Mouse (Mus musculus) brain, embryonic 18.5 days (tissue): ENCODE data around the gene Pam16.

Experiments
- DNase-seq: peaks from one replicate; pipeline ENCODE4 v3.0.0-alpha.2; 2012; ENCODE audit warnings: low read depth, low spot score

Gene Pam16

GRCm38 (mm10) chr16:4646831-4647230 is 22.0 kb upstream of the Pam16 start:
- no peak for DNase-seq

GRCm38 (mm10) chr16:4645867-4646266 is 21.1 kb upstream of the Pam16 start:
- no peak for DNase-seq

- peak; percentile 43 for DNase-seq
Measured at GRCm38 (mm10) chr16:4643670-4644419, 19.1 kb upstream of the Pam16 start.

DNA sequence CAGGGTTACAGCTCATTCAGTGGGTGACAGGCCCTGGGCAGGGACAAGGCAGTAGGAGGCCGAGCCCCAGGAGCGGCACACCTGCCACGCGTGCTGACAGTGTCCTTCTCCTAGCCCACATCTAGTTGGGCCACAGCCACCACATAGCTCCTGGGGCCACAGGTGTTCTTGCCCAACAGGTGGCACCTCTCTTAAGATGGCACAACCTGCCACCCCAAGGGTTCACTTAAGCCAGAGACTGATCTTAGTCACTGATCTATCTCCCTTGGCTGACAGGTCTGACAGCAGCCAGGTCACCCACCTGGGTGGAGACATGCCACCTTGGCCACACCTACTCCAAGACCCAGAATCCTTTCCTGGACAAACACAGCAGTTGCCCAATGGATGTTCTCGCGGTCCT is 18.1 kb upstream of the Pam16 start:
- no peak for DNase-seq

- no peak for DNase-seq
Measured at GRCm38 (mm10) chr16:4642190-4642589, 17.4 kb upstream of the Pam16 start.

DNA sequence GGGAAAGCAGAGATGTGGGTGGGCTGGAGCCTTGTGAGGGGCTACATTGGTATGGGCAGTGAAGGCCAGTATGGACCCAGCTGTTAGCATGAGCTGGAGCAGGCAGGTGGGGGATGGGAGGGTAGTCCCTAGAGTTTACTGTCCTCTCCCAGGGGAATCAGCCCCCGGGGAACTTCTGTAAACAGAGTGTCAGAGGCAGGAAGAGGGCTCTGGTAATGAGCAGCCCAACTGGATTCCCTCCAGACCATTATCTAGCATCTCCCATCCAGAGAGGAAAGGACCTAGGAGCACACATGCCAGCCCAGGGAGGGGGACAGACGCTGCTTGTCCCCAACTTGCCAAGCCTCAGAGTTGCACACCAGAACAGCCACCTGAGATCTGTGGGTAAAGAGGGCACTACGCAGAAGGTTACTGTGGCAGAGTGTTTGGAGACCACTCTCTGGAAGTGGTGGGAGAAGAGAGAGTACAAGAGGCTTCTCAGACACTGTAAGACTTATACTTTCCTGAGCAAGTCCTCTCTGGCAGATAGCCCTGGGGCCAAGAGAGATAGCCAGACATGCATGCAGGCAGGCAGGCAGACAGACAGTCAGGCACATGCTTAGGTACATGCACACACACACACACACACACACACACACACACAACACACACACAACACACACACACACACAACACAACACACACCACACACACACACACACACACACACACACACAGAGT is 16.5 kb upstream of the Pam16 start:
- no peak for DNase-seq

DNA sequence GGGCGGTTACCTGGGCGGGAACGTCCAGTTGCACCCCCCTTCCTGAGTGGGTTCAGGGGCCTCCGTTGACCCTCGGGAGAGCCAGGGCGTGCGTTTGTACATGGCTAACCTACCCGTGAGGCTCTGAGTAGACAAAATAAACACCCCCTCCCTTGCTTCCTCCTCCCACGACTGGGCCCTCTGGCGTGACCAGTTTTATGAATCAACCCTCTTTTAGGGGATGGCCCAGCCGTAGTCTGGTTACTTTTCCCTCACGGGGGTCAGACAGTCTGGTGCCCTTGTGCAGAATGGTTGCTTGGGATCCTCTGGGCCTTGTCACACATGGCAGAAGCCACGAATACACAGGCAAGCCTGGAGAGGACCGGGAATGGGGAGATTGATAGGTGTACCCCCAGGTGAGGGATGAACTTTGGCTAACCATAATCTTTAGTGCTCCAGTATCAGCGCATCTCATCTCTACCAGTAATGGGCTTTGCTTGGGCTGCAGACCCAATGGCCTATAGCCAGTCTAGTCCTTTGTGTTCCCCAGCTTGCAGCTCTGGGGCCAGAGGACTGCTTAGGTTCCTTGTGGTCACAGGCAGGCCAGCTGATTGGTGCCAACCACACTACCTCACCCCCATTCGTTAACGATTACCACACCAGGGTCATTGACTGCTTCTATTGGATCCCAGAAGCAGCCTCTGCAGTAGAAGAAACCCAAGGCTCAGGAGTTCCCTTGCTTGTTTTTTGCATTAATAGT is 15.6 kb upstream of the Pam16 start:
- DNase-seq = no peak

DNA sequence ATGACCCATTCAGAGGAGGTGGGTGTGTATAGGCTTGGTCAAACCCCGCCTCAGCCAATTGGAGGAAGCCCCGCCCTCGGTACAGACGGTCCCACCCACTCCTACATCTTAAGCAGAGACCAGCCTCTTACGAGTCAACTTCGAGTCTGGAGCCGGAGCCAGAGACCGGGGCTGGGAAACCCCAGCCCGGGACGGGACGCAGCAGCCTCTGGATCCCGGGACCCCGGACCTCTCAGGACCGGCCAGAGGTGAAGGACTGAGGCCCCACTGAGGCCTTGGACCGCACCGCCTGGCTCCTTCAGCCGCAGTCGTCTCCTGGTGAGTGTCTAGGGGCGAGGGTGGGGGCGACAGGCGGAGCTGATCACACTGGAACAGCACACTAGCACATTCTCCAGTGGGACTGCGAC is 15.0 kb upstream of the Pam16 start, which contains the start of the genes Vasn and Dnaja3:
Gene Vasn, plus strand, starts transcription at position 111 of the 407 bp plus-strand sequence.
Gene Dnaja3, plus strand, starts transcription at position 159 of the 407 bp plus-strand sequence.
- no peak for DNase-seq

- no peak for DNase-seq
Measured at GRCm38 (mm10) chr16:4638891-4639390, 14.2 kb upstream of the Pam16 start.

DNA sequence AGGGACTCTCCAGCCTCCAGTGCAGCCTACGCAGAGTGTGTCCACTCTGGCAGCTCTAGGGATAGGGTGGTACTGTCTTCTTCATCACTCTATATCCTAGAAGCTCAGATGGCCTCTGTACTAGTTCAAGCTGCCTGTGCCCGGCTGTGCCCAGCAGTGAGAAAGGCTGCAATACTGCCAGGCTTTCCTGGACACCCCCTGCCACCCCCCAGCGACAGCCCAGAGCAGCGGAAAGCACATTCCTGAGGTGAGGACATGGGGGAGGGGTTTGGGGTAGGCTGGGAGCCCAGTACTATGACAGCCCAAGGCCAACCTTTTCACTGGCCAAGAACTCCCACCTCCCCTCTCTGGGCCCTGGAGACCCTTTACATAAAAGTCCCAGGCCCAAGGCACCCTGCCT is 11.0 kb upstream of the Pam16 start:
- no peak for DNase-seq

DNA sequence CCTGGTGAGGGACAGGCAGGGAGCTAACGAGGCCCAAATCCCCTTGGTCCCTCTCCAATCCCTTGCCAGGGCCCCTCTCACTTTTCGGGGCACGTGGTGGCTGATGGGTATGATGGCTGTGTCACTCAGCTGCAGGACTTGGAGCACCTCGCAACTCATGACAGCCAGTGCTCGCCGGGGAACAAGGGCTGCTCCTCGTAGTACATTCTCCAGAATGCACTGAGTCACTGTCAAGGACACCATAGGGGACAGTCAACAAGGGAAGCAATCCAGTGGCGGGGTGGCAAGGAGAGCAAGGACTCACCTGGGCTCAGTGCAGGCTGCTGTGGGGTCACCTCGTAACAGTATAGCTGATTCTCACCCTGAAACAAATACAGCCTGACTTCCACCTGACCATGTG is 9.9 kb upstream of the Pam16 start:
- DNase-seq = no peak

DNA sequence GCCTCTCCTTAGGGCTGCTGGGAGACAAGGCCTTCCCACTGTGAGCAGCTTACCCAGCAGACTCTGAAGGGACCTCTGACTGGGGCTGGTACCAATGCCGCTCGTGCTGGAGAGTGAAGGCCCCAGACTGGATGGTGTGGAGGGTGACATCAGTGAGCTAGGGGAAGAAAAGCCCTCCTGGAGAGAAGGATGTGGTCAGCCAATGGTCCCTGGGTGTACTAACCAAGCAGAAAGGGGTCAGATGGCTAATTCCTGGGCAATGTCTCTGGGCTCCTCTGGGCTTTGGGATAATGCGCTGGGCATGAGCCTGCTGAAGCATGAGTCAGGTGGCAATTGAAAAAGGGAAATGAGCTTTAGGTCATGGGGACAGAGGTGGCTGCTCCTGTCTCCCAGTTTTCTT is 8.9 kb upstream of the Pam16 start:
- no peak for DNase-seq

DNA sequence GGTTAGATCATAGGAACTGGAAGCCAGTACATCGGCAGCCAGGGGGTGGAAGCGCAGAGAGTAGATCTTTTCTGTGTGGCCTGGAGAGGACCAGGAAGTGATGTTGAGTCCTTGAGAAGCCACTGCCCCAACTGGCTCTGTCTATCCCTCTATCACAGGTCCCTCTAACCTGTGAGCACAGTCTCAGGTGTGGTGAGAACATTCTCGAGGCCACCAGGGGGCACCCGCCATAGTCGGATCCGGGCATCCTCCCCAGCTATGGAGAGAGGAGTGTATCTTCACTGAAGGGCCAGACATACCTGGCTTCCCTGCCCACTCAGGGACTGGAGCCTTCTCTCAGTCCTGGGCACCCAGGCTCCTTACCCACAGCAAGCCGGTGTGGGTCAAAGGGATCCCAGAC is 7.3 kb upstream of the Pam16 start:
- DNase-seq = no peak

DNA sequence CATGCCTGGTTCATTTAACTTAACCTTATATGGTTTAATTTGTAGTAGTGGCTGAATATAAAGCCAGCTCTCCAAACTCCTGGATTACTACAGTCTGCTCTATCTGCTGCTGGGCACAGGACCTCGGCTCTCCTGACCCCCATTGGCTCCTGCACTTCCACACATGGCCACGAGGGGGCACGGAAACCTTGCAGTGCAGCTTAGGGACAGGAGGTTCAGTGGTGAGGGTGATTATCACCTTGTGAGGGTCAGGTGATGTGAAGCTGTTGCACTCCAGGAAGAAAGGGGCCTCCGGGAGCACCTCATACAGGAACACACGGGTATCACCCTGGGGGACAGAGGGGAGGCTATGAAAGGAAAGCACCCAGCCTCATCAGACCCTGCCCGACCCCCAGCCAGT is 5.2 kb upstream of the Pam16 start:
- no peak for DNase-seq

GRCm38 (mm10) chr16:4628898-4629419 is 4.2 kb upstream of the Pam16 start:
- DNase-seq = no peak

DNA sequence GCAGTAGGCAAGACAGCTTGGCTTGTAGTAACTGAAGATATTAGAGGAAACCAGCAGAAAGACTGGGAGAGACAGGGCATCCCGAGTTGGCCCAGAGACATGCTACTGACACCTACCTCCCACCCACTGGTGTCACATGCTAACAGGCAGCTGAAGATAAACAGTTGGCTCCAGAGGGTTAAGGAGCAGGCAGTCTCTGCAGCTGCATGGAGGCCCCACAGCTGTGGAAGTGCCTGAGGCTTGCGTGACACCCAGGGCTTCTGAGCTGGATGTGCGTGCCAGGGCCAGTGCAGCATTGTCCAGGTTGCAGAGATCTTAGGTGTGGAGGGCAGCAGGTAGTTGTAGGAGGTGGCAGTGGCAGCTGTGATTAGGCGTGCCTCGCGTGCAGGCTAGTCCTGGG is 2.3 kb upstream of the Pam16 start:
- DNase-seq = no peak

DNA sequence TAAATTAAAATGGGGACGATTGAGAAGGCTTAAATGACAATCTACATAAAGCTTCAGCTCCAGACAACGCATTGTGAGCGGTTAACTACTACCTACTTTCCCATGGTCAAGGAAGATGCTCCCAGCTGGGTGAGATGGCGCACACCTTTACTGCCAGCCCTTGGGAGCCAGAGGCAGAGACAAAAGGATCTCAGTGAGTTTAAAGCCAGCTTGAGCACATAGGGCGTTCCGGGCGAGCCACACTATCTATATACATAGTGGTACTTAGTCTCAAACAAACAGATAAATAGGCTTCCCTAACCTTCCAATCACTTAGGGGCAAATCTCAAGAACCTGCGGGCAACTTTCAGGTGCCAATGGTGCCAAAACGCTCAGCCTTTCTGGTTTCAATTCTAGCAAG is 714 bp downstream of the Pam16 start:
- no peak for DNase-seq

DNA sequence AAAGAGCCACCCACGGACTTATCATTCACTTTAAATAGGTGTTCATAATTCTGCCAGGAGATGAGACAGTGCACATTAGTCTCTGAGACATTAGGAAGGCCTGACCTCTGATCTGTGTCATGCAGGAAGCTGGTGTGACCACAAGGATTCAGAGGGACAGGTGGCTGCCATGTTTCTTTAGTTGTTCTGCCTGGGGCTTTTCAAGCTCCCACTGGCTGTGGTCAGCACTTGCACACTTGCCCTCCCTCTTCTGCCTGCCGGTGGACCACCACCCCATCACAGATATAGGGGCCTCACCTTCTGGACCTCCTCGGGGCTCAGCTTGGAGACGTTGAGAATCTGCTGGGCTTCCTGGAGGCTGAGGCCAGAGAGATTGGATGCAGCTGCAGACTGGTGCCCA is 8.0 kb downstream of the Pam16 start:
- DNase-seq = no peak

DNA sequence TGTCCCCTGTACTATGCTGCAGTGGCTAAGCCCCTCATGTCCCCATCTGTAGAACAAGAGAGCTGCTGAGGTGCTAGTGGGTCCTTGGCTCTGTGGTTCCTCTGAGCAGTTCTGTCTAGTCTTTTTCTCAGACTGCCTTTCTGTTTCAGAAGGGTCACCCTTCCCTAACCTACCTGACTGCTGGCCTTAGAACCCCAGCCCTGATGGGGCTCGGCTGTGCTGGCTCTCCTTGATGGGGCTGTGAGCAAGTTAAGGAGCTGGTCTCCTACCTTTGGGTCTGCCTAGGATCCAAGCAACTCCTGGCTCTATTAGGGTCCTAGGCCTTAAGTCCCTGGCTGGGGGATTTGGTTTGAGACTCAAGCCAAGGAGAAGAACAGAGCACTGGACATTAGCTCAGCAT is 9.5 kb downstream of the Pam16 start:
- no peak for DNase-seq

- no peak for DNase-seq
Measured at GRCm38 (mm10) chr16:4614639-4615038, 10.1 kb downstream of the Pam16 start.

DNA sequence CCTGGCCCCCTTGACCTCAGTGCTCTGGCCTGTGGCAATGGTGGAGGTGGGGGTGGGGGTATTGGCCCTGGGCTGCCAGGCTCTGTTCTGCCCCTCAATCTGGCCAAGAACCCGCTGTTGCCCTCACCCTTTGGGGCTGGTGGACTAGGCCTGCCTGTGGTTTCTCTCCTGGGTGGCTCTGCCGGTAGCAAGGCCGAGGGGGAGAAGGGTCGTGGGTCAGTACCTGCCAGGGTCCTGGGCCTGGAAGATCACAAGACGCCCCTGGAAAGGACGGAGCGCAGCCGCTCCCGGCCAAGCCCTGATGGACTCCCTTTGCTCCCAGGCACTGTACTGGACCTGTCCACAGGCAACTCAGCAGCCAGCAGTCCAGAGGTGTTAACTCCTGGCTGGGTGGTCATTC is 11.1 kb downstream of the Pam16 start:
- no peak for DNase-seq

DNA sequence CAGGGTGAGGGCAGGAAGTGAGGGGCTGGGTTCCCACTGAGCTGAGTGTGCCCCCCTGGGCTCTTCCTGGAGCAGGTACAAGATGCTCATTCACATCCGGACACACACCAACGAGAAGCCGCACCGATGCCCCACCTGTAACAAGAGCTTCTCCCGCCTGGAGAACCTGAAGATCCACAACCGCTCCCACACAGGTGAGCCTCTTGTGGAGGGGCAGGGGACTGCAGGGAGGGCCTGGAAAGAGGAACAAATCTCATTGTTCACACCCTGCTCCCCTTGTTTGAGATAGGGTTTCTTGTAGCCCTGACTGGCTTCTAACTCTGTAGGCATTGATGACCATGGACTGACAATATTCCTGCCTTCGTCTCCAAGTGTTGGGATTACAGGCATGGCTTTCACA is 13.1 kb downstream of the Pam16 start:
- no peak for DNase-seq
